Mouse (Mus musculus) MEL (cell line): ENCODE measurements around the gene Dnaja3.

ENCODE experiments used
- CTCF ChIP-seq, 3 experiments: IDR thresholded peaks in 2 of 3; conservative IDR thresholded peaks in 1 of 3; 2 replicates each; pipeline ENCODE4 v1.5.1; 2011 to 2012; ENCODE audit warnings: low read length in 3 of 3, low read depth in 2 of 3, mild to moderate bottlenecking in 2 of 3, improper control_type of control experiment in 1 of 3, inconsistent platforms in 1 of 3, mixed read lengths in 1 of 3, moderate library complexity in 1 of 3; ENCODE audit not compliant: control insufficient read depth in 1 of 3, insufficient read depth in 1 of 3, poor library complexity in 1 of 3, severe bottlenecking in 1 of 3
- GABPA ChIP-seq: IDR thresholded peaks from 2 replicates; pipeline ENCODE4 v1.6.1; 2012; ENCODE audit warnings: low read depth, mild to moderate bottlenecking, inconsistent platforms, low read length, improper control_type of control experiment, moderate library complexity
- GATA1 ChIP-seq: IDR thresholded peaks from 2 replicates; pipeline ENCODE4 v1.6.1; 2011; ENCODE audit warnings: low read depth, low read length, improper control_type of control experiment
- HCFC1 ChIP-seq: IDR thresholded peaks from 2 replicates; pipeline ENCODE4 v1.6.1; 2012; ENCODE audit warnings: low read depth, mild to moderate bottlenecking, inconsistent platforms, low read length, improper control_type of control experiment, moderate library complexity
- MAZ ChIP-seq: IDR thresholded peaks from 2 replicates; pipeline ENCODE4 v1.6.1; 2012; ENCODE audit warnings: low read depth, mild to moderate bottlenecking, inconsistent platforms, low read length, improper control_type of control experiment
- POLR2A ChIP-seq, 2 experiments: IDR thresholded peaks; 2 replicates each; pipeline ENCODE4 v1.6.1; 2011 to 2012; ENCODE audit warnings: low read length in 2 of 2, mild to moderate bottlenecking in 2 of 2, control low read depth in 1 of 2, improper control_type of control experiment in 1 of 2, low read depth in 1 of 2, moderate library complexity in 1 of 2; ENCODE audit not compliant: control insufficient read depth in 1 of 2, insufficient read depth in 1 of 2, poor library complexity in 1 of 2
- RAD21 ChIP-seq: IDR thresholded peaks from 2 replicates; pipeline ENCODE4 v1.6.1; 2011; ENCODE audit warnings: mild to moderate bottlenecking, low read depth, low read length, improper control_type of control experiment
- TAL1 ChIP-seq: IDR thresholded peaks from 2 replicates; pipeline ENCODE4 v1.6.1; 2012; ENCODE audit warnings: mild to moderate bottlenecking, inconsistent platforms, low read length, moderate library complexity, mixed read lengths
- USF1 ChIP-seq: IDR thresholded peaks from 2 replicates; pipeline ENCODE4 v1.6.1; 2014; ENCODE audit warnings: low read depth, mild to moderate bottlenecking, inconsistent platforms, low read length, improper control_type of control experiment, moderate library complexity

- no peak for TF ChIP-seq TAL1
- TF ChIP-seq GATA1: no peak
- no peak for TF ChIP-seq RAD21
- TF ChIP-seq POLR2A (IDR thresholded peaks at IDR 0.05; ENCODE audit: control insufficient read depth in 1 of 2, insufficient read depth in 1 of 2, low read depth in 1 of 2, low read length in 2 of 2, poor library complexity in 1 of 2): no peak
- no peak for TF ChIP-seq CTCF (IDR thresholded peaks at IDR 0.05 in 2 of 3, conservative IDR thresholded peaks at IDR 0.05 in 1 of 3; ENCODE audit: control insufficient read depth in 1 of 3, insufficient read depth in 1 of 3, low read depth in 2 of 3, low read length in 3 of 3, poor library complexity in 1 of 3, severe bottlenecking in 1 of 3)
- TF ChIP-seq MAZ: no peak
- no peak for TF ChIP-seq USF1
- TF ChIP-seq GABPA: no peak
- no peak for TF ChIP-seq HCFC1
Observed at GRCm38 (mm10) chr16:4602766-4603452, 36.9 kb upstream of the Dnaja3 start.
